Mouse (Mus musculus): ENCODE measurements around the gene Josd2.

The Josd2 gene

DNA sequence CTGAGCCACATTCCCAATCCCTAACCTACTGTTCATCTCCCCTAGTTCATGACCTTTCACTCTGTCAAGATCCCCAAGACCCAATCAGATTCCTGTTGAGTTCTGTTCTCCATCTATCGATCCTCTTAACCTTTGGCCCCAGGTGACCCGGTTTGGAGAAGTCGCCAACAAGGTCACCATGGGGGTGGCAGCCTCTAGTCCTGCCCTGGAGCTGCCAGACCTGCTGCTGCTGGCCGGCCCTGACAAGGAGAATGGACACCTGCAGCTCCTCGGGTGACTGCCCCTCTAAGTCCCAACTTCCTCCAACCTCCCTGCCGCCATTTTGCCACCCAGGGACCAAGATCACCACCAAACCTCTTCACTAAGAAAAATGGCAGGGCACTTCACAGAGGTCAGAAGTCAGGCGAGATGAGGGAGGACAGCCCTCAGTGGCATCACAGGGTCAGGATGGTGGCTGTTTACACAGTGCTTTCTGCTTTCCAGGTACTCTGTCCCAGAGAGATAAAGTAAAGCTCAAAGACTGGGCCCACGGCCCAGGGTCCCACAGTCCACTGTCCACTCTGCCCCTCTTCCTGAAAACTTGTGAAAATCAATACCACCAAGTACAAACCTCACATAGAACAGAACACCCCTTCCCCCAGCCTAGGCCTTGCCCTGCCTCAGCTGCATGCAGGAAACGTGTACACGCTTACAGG, 29.7 kb downstream of the Josd2 start:
- peak; percentile 25 for DNase-seq (ENCODE audit: low read depth, low spot score)

DNA sequence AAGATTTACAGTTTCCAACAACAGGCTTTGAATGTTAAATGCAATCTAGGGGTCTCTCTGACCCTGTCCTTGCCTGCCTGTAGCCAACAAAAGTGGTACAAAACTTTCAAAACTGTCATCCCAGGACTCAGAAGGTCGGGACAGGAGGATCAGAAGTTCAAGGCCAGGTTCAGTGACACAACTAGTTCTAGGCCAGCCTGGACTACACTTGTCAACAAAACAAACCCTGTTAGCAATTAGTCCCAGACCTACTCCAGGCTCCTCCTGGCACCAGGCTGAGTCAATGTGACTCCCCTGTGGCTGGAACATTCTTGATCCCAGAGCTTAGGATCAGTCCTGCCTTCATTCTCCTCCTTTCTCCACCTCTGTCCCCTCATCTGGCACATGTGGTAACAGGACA, 31.1 kb downstream of the Josd2 start:
- no peak for DNase-seq (ENCODE audit: low read depth, low spot score)

DNA sequence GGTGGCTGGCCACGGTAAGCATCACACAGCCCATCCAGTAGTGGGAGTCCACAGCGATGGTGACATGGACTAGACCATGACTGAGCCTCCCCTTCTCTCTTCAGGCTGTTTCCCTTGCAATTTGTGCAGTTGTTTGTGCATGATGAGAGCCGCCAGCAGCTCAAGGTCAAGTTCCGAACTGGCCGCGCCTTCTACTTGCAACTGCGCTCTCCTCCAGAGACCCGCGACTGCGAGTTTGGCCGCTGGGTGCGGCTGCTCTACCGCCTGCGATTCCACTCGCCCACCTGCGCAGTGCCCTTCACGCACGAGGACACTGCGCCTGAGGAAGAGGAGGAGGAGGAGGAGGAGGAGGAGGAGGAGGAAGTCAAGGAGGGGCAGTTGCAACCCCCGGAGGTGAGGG, 32.3 kb downstream of the Josd2 start:
- DNase-seq (ENCODE audit: low read depth, low spot score), result no peak

DNA sequence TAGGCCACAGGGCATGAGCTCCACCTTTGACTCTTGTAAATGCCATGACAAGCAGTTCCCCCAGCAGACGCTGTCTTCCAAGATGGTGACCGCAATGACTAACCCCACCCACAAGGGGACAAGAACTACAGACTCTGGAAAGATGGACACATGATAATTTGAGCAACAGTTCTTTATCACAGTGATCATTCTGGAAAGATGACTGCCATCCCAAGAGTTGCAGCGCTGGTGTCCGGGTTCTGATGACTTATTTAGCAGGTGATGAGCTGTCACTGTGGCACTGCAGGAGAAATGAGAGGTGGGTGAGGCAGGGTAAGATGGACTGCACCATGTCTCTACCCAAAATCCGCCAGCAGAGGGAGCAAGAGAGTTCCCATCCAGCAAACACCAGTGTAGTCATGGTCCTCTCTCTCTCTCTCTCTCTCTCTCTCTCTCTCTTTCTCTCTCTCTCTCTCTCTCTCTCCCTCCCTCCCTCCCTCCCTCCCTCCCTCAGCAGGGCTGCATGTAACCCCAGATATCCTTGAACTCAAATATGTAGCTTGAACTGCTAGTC, 33.9 kb downstream of the Josd2 start:
- peak; percentile 77 for DNase-seq (ENCODE audit: low read depth, low spot score)

DNA sequence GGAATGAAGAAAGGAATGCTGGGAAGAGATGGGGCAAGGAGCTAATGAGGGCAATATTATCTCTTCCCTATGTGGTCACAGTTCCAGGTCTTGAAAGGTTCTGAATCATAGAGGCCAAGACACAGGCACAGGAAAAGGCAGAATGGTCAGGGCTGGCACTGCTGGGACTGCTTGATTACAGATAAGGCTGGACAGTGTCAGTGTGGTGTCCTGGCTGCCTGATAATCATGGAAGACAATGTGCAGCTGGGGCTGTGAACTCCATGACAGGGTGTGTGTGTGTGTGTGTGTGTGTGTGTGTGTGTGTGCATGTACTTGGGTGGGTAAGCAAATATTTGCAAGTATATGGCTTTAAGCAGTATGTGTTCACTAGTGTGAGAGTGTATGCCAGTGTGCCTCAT, 39.7 kb downstream of the Josd2 start:
- DNase-seq (ENCODE audit: low read depth, low spot score), result no peak

DNA sequence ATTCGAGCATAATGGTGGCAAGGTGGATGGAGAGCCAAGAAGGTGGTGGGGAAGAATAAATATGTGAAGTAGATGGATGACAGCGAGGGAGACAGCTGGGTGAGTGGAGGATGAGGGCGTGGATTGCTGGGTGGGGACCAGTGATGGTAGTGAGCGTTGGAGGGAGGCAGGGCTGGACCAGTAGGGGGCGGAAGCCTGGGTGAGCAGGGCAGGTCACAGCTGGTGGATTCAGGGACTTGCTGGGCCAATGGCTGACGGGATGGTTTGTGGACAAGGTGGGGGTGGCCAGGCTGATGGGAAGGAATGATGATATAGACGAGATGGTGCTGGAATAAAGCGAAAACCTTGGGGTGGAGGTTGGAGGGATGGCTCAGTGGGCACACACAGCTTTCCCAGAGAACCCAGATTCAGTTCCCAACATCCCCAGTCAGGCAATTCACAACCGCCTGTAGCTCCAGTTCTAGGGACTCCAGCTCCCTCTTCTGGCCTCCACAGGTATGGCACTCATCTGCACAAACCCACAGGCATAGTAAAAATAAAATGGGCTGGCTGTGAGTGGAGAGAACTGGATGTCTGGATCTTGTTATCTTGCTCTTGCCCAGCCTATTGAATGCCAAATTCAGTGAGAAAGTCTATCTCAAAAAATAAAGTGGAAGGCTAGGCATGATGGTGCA, 51.6 kb downstream of the Josd2 start:
- DNase-seq (ENCODE audit: low read depth, low spot score), result no peak

DNA sequence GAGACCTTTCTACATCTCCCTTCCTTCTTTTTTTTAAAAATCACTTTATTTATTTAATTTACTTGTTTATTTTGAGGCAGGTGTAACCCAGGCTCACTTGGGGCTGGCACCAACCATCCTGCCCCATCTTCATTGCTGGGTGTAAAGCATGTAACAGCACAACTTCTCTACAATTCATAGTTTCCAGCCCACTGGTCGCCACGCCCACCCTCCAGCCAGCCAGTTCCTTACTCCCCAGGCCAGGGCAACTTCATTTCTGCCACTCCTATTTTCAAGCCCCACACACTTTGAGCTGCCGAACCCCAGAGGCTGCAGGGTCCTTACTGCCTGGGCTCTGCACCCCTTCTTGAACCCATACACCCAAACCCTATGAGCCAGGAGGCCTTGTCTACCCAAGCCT, 53.2 kb downstream of the Josd2 start:
- DNase-seq (ENCODE audit: low read depth, low spot score), result no peak
